Mouse (Mus musculus): ENCODE data around the gene Srm. TPM values are rescaled to one million over a fixed set of nuclear protein-coding genes. Genes with fewer than 3 reads are reported as not detected.

Gene Srm
- polyA plus RNA-seq, 1 experiment from 2014 or later: 155 TPM

- H3K4me3 ChIP-seq (ENCODE audit: low read depth, low read length): no peak overlapping the region
- WGBS (ENCODE audit: insufficient replicate concordance): 57% methylated on average over 3 of the region's 3 CpGs
- no peaks in the 10 kb centered on the region for H3K27me3 ChIP-seq (ENCODE audit: control insufficient read depth, insufficient read depth, low read length)
- H3K4me2 ChIP-seq: no peak overlapping the region
- no peaks in the 10 kb centered on the region for H3K9me3 ChIP-seq (replicated peaks; ENCODE audit: control insufficient read depth, low read length)
- H3K9ac ChIP-seq (ENCODE audit: low read depth, low read length): no peak overlapping the region
- no peaks in the 10 kb centered on the region for H3K4me1 ChIP-seq (ENCODE audit: control insufficient read depth, insufficient read depth, low read length)
- no peak for ATAC-seq (replicated peaks; ENCODE audit: insufficient number of reproducible peaks, low FRiP score, low TSS enrichment)
- H3K36me3 ChIP-seq (ENCODE audit: control insufficient read depth, insufficient read depth, low read length): no peaks in the 10 kb centered on the region
- no peak overlapping the region for H3K27ac ChIP-seq (ENCODE audit: low read depth, low read length)
Observed at GRCm38 (mm10) chr4:148632013-148632692, 40.9 kb downstream of the Srm start.

- no peak overlapping the region for H3K4me3 ChIP-seq (ENCODE audit: low read depth, low read length)
- no peak overlapping the region for H3K9ac ChIP-seq (ENCODE audit: low read depth, low read length)
- H3K27me3 ChIP-seq (ENCODE audit: control insufficient read depth, insufficient read depth, low read length): no peaks in the 10 kb centered on the region
- H3K9me3 ChIP-seq (replicated peaks; ENCODE audit: control insufficient read depth, low read length): no peaks in the 10 kb centered on the region
- no peak overlapping the region for H3K27ac ChIP-seq (ENCODE audit: low read depth, low read length)
- no peaks in the 10 kb centered on the region for H3K36me3 ChIP-seq (ENCODE audit: control insufficient read depth, insufficient read depth, low read length)
- no peak for ATAC-seq (replicated peaks; ENCODE audit: insufficient number of reproducible peaks, low FRiP score, low TSS enrichment)
- no peak overlapping the region for H3K4me2 ChIP-seq
- WGBS (ENCODE audit: insufficient replicate concordance): 58% methylated on average over 2 of the region's 2 CpGs
- H3K4me1 ChIP-seq (ENCODE audit: control insufficient read depth, insufficient read depth, low read length): no peaks in the 10 kb centered on the region
Observed at GRCm38 (mm10) chr4:148633395-148634061, 42.2 kb downstream of the Srm start.

GRCm38 (mm10) chr4:148635309-148635708, 44.0 kb downstream of the Srm start:
- Histone ChIP-seq H3K27ac (ENCODE audit: low read depth, low read length) (no peak overlapping the region), H3K9me3 (replicated peaks; ENCODE audit: control insufficient read depth, low read length) (no peaks in the 10 kb centered on the region), H3K4me2 (no peak overlapping the region), H3K4me3 (ENCODE audit: low read depth, low read length) (no peak overlapping the region), H3K9ac (ENCODE audit: low read depth, low read length) (no peak overlapping the region), H3K27me3 (ENCODE audit: control insufficient read depth, insufficient read depth, low read length) (no peaks in the 10 kb centered on the region), H3K4me1 (ENCODE audit: control insufficient read depth, insufficient read depth, low read length) (no peaks in the 10 kb centered on the region), H3K36me3 (ENCODE audit: control insufficient read depth, insufficient read depth, low read length) (no peaks in the 10 kb centered on the region)
- 81% methylated on average over 2 of the region's 2 CpGs for WGBS (ENCODE audit: insufficient replicate concordance)
- ATAC-seq (replicated peaks; ENCODE audit: insufficient number of reproducible peaks, low FRiP score, low TSS enrichment): no peak

- H3K36me3 ChIP-seq (ENCODE audit: control insufficient read depth, insufficient read depth, low read length): no peaks in the 10 kb centered on the region
- no peak overlapping the region for H3K9ac ChIP-seq (ENCODE audit: low read depth, low read length)
- no peaks in the 10 kb centered on the region for H3K4me1 ChIP-seq (ENCODE audit: control insufficient read depth, insufficient read depth, low read length)
- H3K4me2 ChIP-seq: no peak overlapping the region
- H3K27ac ChIP-seq (ENCODE audit: low read depth, low read length): no peak overlapping the region
- H3K4me3 ChIP-seq (ENCODE audit: low read depth, low read length): no peak overlapping the region
- WGBS (ENCODE audit: insufficient replicate concordance): 50% methylated on average over 9 of the region's 9 CpGs
- H3K9me3 ChIP-seq (replicated peaks; ENCODE audit: control insufficient read depth, low read length): no peaks in the 10 kb centered on the region
- no peaks in the 10 kb centered on the region for H3K27me3 ChIP-seq (ENCODE audit: control insufficient read depth, insufficient read depth, low read length)
- no peak for ATAC-seq (replicated peaks; ENCODE audit: insufficient number of reproducible peaks, low FRiP score, low TSS enrichment)
Observed at GRCm38 (mm10) chr4:148638302-148638701, 47.0 kb downstream of the Srm start.

- Histone ChIP-seq H3K4me2 (no peak overlapping the region), H3K9ac (ENCODE audit: low read depth, low read length) (no peak overlapping the region), H3K36me3 (ENCODE audit: control insufficient read depth, insufficient read depth, low read length) (no peaks in the 10 kb centered on the region), H3K4me1 (ENCODE audit: control insufficient read depth, insufficient read depth, low read length) (no peaks in the 10 kb centered on the region), H3K9me3 (replicated peaks; ENCODE audit: control insufficient read depth, low read length) (no peaks in the 10 kb centered on the region), H3K27me3 (ENCODE audit: control insufficient read depth, insufficient read depth, low read length) (no peaks in the 10 kb centered on the region), H3K27ac (ENCODE audit: low read depth, low read length) (no peak overlapping the region), H3K4me3 (ENCODE audit: low read depth, low read length) (no peak overlapping the region)
- no peak for ATAC-seq (replicated peaks; ENCODE audit: insufficient number of reproducible peaks, low FRiP score, low TSS enrichment)
- WGBS (ENCODE audit: insufficient replicate concordance): 73% methylated on average over 2 of the region's 2 CpGs
Observed at GRCm38 (mm10) chr4:148639455-148639854, 48.2 kb downstream of the Srm start.

- Histone ChIP-seq H3K27ac (ENCODE audit: low read depth, low read length) (no peak overlapping the region), H3K4me3 (ENCODE audit: low read depth, low read length) (no peak overlapping the region), H3K36me3 (ENCODE audit: control insufficient read depth, insufficient read depth, low read length) (no peaks in the 10 kb centered on the region), H3K9me3 (replicated peaks; ENCODE audit: control insufficient read depth, low read length) (no peaks in the 10 kb centered on the region), H3K4me2 (no peak overlapping the region), H3K4me1 (ENCODE audit: control insufficient read depth, insufficient read depth, low read length) (no peaks in the 10 kb centered on the region), H3K9ac (ENCODE audit: low read depth, low read length) (no peak overlapping the region), H3K27me3 (ENCODE audit: control insufficient read depth, insufficient read depth, low read length) (no peaks in the 10 kb centered on the region)
- WGBS (ENCODE audit: insufficient replicate concordance): 74% methylated on average over 5 of the region's 5 CpGs
- ATAC-seq (replicated peaks; ENCODE audit: insufficient number of reproducible peaks, low FRiP score, low TSS enrichment): no peak
Observed at GRCm38 (mm10) chr4:148641121-148641520, 49.8 kb downstream of the Srm start.

GRCm38 (mm10) chr4:148643291-148644156, 52.2 kb downstream of the Srm start, which contains the start of gene Gm572:
TSS of gene Gm572 (plus strand) at chr4:148643317.
- Histone ChIP-seq H3K4me2 (peak within 1 kb of the TSS; percentile 56), H3K36me3 (ENCODE audit: control insufficient read depth, insufficient read depth, low read length) (no peaks in the 10 kb centered on the region), H3K9ac (ENCODE audit: low read depth, low read length) (no peak within 1 kb of the TSS), H3K27ac (ENCODE audit: low read depth, low read length) (no peak within 1 kb of the TSS), H3K4me3 (ENCODE audit: low read depth, low read length) (peak within 1 kb of the TSS; percentile 20; the same call in 1 of the 2 replicates), H3K9me3 (replicated peaks; ENCODE audit: control insufficient read depth, low read length) (no peaks in the 10 kb centered on the region), H3K4me1 (ENCODE audit: control insufficient read depth, insufficient read depth, low read length) (no peaks in the 10 kb centered on the region), H3K27me3 (ENCODE audit: control insufficient read depth, insufficient read depth, low read length) (no peaks in the 10 kb centered on the region)
- 0 out of 2 replicates have a peak, but pooled peaks have one; percentile 29 for ATAC-seq (replicated peaks; ENCODE audit: insufficient number of reproducible peaks, low FRiP score, low TSS enrichment)
- 52% methylated on average over 15 of the region's 15 CpGs for whole genome bisulfite sequencing (ENCODE audit: insufficient replicate concordance)

- Histone ChIP-seq H3K27ac (ENCODE audit: low read depth, low read length) (no peak overlapping the region), H3K4me3 (ENCODE audit: low read depth, low read length) (peak overlapping the region; percentile 20; the same call in 1 of the 2 replicates), H3K9ac (ENCODE audit: low read depth, low read length) (no peak overlapping the region), H3K36me3 (ENCODE audit: control insufficient read depth, insufficient read depth, low read length) (no peaks in the 10 kb centered on the region), H3K9me3 (replicated peaks; ENCODE audit: control insufficient read depth, low read length) (no peaks in the 10 kb centered on the region), H3K4me2 (peak overlapping the region; percentile 56), H3K4me1 (ENCODE audit: control insufficient read depth, insufficient read depth, low read length) (no peaks in the 10 kb centered on the region), H3K27me3 (ENCODE audit: control insufficient read depth, insufficient read depth, low read length) (no peaks in the 10 kb centered on the region)
- ATAC-seq (replicated peaks; ENCODE audit: insufficient number of reproducible peaks, low FRiP score, low TSS enrichment): no peak
- 2% methylated on average over 9 of the region's 9 CpGs for WGBS (ENCODE audit: insufficient replicate concordance)
Observed at GRCm38 (mm10) chr4:148644157-148644511, 52.8 kb downstream of the Srm start.
